Mouse (Mus musculus) CH12.LX (cell line): ENCODE results near the gene 2510002D24Rik. TPM values are rescaled to one million over a fixed set of nuclear protein-coding genes. Genes with fewer than 3 reads are reported as not detected.

Experiments
- DNase-seq: peaks from one replicate; pipeline ENCODE4 v3.0.0-alpha.2; 2013; ENCODE audit errors: extremely low read depth
- H3K27ac ChIP-seq: 2 replicates; pipeline ENCODE4 v1.5.1; 2012; ENCODE audit warnings: low read depth, mild to moderate bottlenecking, control low read depth, moderate library complexity; ENCODE audit not compliant: insufficient read depth
- H3K27me3 ChIP-seq: replicated peaks from 2 replicates; pipeline ENCODE3; 2012; ENCODE audit warnings: inconsistent platforms
- H3K36me3 ChIP-seq, 2 experiments: replicated peaks in 1 of 2; 2 replicates each; pipeline versions ENCODE3 to v1.6.1; 2012; ENCODE audit warnings: inconsistent platforms in 1 of 2, low read length in 1 of 2, mild to moderate bottlenecking in 1 of 2, mixed read lengths in 1 of 2, moderate library complexity in 1 of 2; ENCODE audit not compliant: control insufficient read depth in 1 of 2, insufficient read depth in 1 of 2
- H3K4me1 ChIP-seq, 2 experiments: 2 replicates each; pipeline ENCODE4 v1.6.1; 2012; ENCODE audit warnings: inconsistent platforms in 1 of 2, moderate library complexity in 1 of 2; ENCODE audit not compliant: insufficient read depth in 2 of 2, control insufficient read depth in 1 of 2
- H3K4me2 ChIP-seq: 2 replicates; pipeline ENCODE4 v1.6.1; 2012; ENCODE audit warnings: low read depth, mild to moderate bottlenecking, control low read depth; ENCODE audit not compliant: poor library complexity, insufficient read depth, severe bottlenecking
- H3K4me3 ChIP-seq, 3 experiments: fragments of 150-350 bp in 1 of 3; sonication (generic) in 1 of 3; replicated peaks in 1 of 3; 2 replicates each; pipeline versions ENCODE3 to v1.5.1; 2011 to 2012; ENCODE audit warnings: low read depth in 2 of 3, low read length in 2 of 3, mild to moderate bottlenecking in 2 of 3, moderate library complexity in 2 of 3, control low read depth in 1 of 3, improper control_type of control experiment in 1 of 3, inconsistent platforms in 1 of 3, mixed read lengths in 1 of 3; ENCODE audit not compliant: poor library complexity in 1 of 3
- H3K79me2 ChIP-seq: replicated peaks from 2 replicates; pipeline ENCODE4 v1.6.1; 2012; ENCODE audit warnings: mild to moderate bottlenecking, moderate library complexity; ENCODE audit not compliant: control insufficient read depth, poor library complexity, insufficient read depth, severe bottlenecking; ENCODE audit errors: extremely low read depth
- H3K9ac ChIP-seq: 2 replicates; pipeline ENCODE4 v1.6.1; 2012; ENCODE audit warnings: low read depth, mild to moderate bottlenecking, control low read depth, moderate library complexity; ENCODE audit not compliant: insufficient read depth
- H3K9me3 ChIP-seq: replicated peaks from 2 replicates; pipeline ENCODE3; 2012; ENCODE audit warnings: low read length, inconsistent platforms, mixed read lengths
- BHLHE40 ChIP-seq: IDR thresholded peaks from 2 replicates; pipeline ENCODE4 v1.6.1; 2011; ENCODE audit warnings: mild to moderate bottlenecking, low read depth, low read length, improper control_type of control experiment
- CTCF ChIP-seq, 2 experiments: IDR thresholded peaks in 1 of 2; conservative IDR thresholded peaks in 1 of 2; 2 replicates each; pipeline ENCODE4 v1.5.1; 2011 to 2012; ENCODE audit warnings: low read depth in 2 of 2, low read length in 2 of 2, improper control_type of control experiment in 1 of 2, inconsistent platforms in 1 of 2, mild to moderate bottlenecking in 1 of 2, moderate library complexity in 1 of 2
- ETS1 ChIP-seq: conservative IDR thresholded peaks from 2 replicates; pipeline ENCODE4 v1.6.1; 2012; ENCODE audit warnings: low read depth, mild to moderate bottlenecking, inconsistent platforms, low read length, improper control_type of control experiment, moderate library complexity
- HCFC1 ChIP-seq: IDR thresholded peaks from 2 replicates; pipeline ENCODE4 v1.6.1; 2012; ENCODE audit warnings: low read depth, mild to moderate bottlenecking, inconsistent platforms, low read length, improper control_type of control experiment
- JUND ChIP-seq: conservative IDR thresholded peaks from 2 replicates; pipeline ENCODE4 v1.6.1; 2011; ENCODE audit warnings: low read depth, low read length, improper control_type of control experiment
- KAT2A ChIP-seq: IDR thresholded peaks from 2 replicates; pipeline ENCODE4 v1.6.1; 2012; ENCODE audit warnings: low read length, improper control_type of control experiment, inconsistent platforms; ENCODE audit not compliant: insufficient replicate concordance
- MAZ ChIP-seq: IDR thresholded peaks from 2 replicates; pipeline ENCODE4 v1.6.1; 2012; ENCODE audit warnings: low read depth, mild to moderate bottlenecking, inconsistent platforms, low read length, improper control_type of control experiment, moderate library complexity
- MEF2A ChIP-seq: IDR thresholded peaks from 2 replicates; pipeline ENCODE4 v1.6.1; 2014; ENCODE audit warnings: low read depth, mild to moderate bottlenecking, inconsistent platforms, low read length, improper control_type of control experiment, borderline replicate concordance
- MYC ChIP-seq: IDR thresholded peaks from 2 replicates; pipeline ENCODE4 v1.6.1; 2011; ENCODE audit warnings: low read depth, mild to moderate bottlenecking, improper control_type of control experiment, low read length
- NRF1 ChIP-seq: IDR thresholded peaks from 2 replicates; pipeline ENCODE4 v1.6.1; 2014; ENCODE audit warnings: low read depth, mild to moderate bottlenecking, inconsistent platforms, low read length, improper control_type of control experiment, moderate library complexity
- POLR2A ChIP-seq: IDR thresholded peaks from 2 replicates; pipeline ENCODE4 v1.6.1; 2011; ENCODE audit warnings: low read depth, mild to moderate bottlenecking, improper control_type of control experiment, low read length
- RAD21 ChIP-seq: IDR thresholded peaks from 2 replicates; pipeline ENCODE4 v1.6.1; 2011; ENCODE audit warnings: low read depth, mild to moderate bottlenecking, low read length, improper control_type of control experiment, moderate library complexity
- SIN3A ChIP-seq: IDR thresholded peaks from 2 replicates; pipeline ENCODE4 v1.6.1; 2012; ENCODE audit warnings: low read length, improper control_type of control experiment, inconsistent platforms
- UBTF ChIP-seq: IDR thresholded peaks from 2 replicates; pipeline ENCODE4 v1.6.1; 2012; ENCODE audit warnings: low read depth, mild to moderate bottlenecking, inconsistent platforms, low read length, improper control_type of control experiment, moderate library complexity
- USF1 ChIP-seq: IDR thresholded peaks from 2 replicates; pipeline ENCODE4 v1.6.1; 2014; ENCODE audit warnings: low read depth, mild to moderate bottlenecking, inconsistent platforms, low read length, improper control_type of control experiment
- dilution Hi-C: fragments of 300-500 bp; cut with MboI; formaldehyde crosslinking; loops from 2 replicates; pipeline ENCODE4 v1.14.3; 2020; ENCODE audit warnings: low sequenced_read_pairs; ENCODE audit not compliant: extremely low pct_unique_long_range_greater_than_20kb, extremely low pct_ligation_motif_present
- in situ Hi-C: fragments of 300-500 bp; cut with MboI; formaldehyde crosslinking; loops from 3 replicates; pipeline ENCODE4 v1.14.3; 2019; ENCODE audit warnings: low sequenced_read_pairs, low pct_ligation_motif_present, low pct_unique_long_range_greater_than_20kb, mixed read lengths
- polyA plus RNA-seq: library from polyadenylated mRNA; unstranded; fragments of >175 nt; gene quantifications from 2 replicates; pipeline ENCODE4 v1.2.1, GENCODE M21; 2012; ENCODE audit warnings: low read depth; ENCODE audit not compliant: insufficient read length
- total RNA-seq, 2 experiments: library from RNA; depleted of rRNA; stranded (reverse); fragments of 300-350 nt in 1 of 2; fragments of >200 nt in 1 of 2; gene quantifications; 2 replicates each; pipeline ENCODE4 v1.2.3; 2012 to 2014

The 2510002D24Rik gene
- total and polyA plus RNA-seq, 3 experiments = 66.2 to 84.9 (median 78.0) TPM

DNA sequence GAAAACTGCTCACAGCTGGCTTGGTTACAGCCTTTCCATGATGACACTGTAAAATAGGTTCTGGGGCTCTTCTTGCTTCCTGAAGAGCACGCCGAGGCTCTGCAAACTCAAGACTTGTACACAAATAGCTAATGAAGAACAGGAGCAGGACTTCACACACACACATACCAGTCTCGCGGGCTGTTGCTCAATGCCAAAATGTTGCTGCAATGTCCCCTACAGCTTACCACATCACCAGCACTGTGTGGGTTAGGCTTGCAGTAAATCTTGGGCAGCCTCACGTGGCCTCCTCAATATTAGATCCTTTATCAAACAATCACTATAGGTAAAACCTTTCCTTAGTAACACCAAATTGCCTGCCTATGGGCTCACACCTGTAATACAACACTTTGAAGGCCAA is 27.4 kb upstream of the 2510002D24Rik start:
- TF ChIP-seq USF1 (no peak), CTCF (conservative IDR thresholded peaks at IDR 0.05 in 1 of 2, IDR thresholded peaks at IDR 0.05 in 1 of 2; ENCODE audit: low read depth in 2 of 2, low read length in 2 of 2) (no peak), MEF2A (no peak), RAD21 (no peak), BHLHE40 (no peak), HCFC1 (no peak), MYC (no peak), UBTF (no peak), SIN3A (no peak)
- Histone ChIP-seq H3K9me3 (peaks cover 6% of the 10 kb centered on the region), H3K79me2 (peaks cover 36% of the 10 kb centered on the region), H3K9ac (no peak overlapping the region), H3K4me2 (no peak overlapping the region), H3K36me3 (peaks cover 48 to 66% of the 10 kb centered on the region in 2 experiments), H3K27ac (no peak overlapping the region), H3K4me1 (peaks cover 6 to 21% of the 10 kb centered on the region in 2 experiments), H3K27me3 (no peaks in the 10 kb centered on the region), H3K4me3 (no peak overlapping the region)
- dilution Hi-C loops (no loop called here), in situ Hi-C loops (no loop called here)
- no peak for DNase-seq

DNA sequence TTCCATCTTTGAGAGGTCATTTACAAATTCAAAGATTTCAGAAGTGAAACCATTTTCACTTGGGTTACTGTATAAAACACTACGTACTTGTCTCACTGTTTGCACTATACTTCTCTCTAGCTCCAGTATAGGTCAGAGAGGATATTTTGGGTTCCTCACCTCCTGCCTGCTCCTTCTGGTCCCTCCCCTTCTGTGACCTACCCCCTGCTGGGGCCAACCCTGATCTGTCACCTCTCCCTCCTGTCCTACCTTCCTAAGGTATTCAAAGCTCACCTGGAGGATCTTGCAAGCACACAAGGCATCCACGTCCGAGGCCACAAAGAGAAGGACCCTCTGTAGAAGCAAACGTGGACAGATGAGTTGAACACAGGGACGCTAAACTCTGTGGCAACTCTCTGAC is 25.3 kb upstream of the 2510002D24Rik start:
- H3K27ac ChIP-seq = peak overlapping the region; percentile 65
- no peak for TF ChIP-seq BHLHE40
- no peak for TF ChIP-seq POLR2A
- 0 out of 2 replicates have a peak, but pooled peaks have one; percentile 12 for TF ChIP-seq JUND
- 0 out of 2 replicates have a peak, but pooled peaks have one; percentile 48 for TF ChIP-seq MAZ
- TF ChIP-seq KAT2A = no peak
- no peak for TF ChIP-seq ETS1
- TF ChIP-seq MEF2A = no peak; the same call in 1 of the 2 replicates
- no peak for TF ChIP-seq NRF1
- TF ChIP-seq, all 38 proteins: peak for 2
- Histone ChIP-seq H3K9ac (peak overlapping the region; percentile 96), H3K79me2 (peaks cover 45% of the 10 kb centered on the region), H3K9me3 (no peaks in the 10 kb centered on the region), H3K27me3 (no peaks in the 10 kb centered on the region), H3K4me1 (peaks cover 8 to 27% of the 10 kb centered on the region in 2 experiments), H3K4me3 (peak overlapping the region; percentile 64 to 99 (median 94)), H3K4me2 (peak overlapping the region; percentile 91), H3K36me3 (peaks cover 46 to 69% of the 10 kb centered on the region in 2 experiments)
- dilution Hi-C loops (no loop called here), in situ Hi-C loops (no loop called here)
- peak; percentile 65 for DNase-seq
